In the genomic region with DNA sequence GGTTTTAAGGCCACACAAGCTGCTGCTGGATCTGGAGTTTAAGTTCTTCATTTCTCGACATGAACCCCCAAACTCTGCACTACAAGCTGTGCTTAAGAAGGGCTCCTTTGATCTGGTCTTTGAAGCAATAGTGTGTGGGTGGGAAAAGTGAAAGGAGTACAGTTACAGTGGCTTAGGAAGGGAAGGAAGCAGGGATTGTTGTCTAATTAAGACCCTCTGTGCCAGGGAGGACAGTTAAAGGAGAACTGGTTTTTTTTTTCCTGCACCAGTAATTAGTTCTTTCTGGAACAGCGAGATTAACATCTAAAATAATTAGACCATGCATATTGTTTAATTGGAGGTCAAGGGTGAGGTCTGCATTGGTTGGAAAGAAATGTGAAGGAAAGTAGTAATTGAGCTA, we compare ENCODE assay signal across 15 mouse cellular contexts. TPM values are rescaled to one million over a fixed set of nuclear protein-coding genes. Genes with fewer than 3 reads are reported as not detected.
A peak's percentile ranks its signal among the peaks of the same experiment; 100 is the strongest.
DNase-seq lines count a peak whose midpoint lies in the region; ATAC-seq lines count a peak whose summit lies in the region.
"Had no signal": no experiment of that assay in that cellular context is flagged by ENCODE, and none has a peak within 500 bp of the region (broad histone marks: within the 10 kb centered on the region; RNA-seq: fewer than 3 reads in every experiment).

No protein-coding gene starts in this region.

- H3K9ac ChIP-seq in embryonic facial prominence, embryonic 11.5 days (replicated peaks; ENCODE audit: low read length): no peak overlapping the region
- H3K9ac ChIP-seq: limb, embryonic 13.5 days; neural tube, embryonic 15.5 days; stomach, embryonic 15.5 days had no signal

- DNase-seq in embryonic facial prominence, embryonic 11.5 days (ENCODE audit: low spot score): peak; percentile 57
- no peak for DNase-seq in embryonic facial prominence, embryonic 10.5 days (ENCODE audit: low spot score)
- peak; percentile 28 for DNase-seq in lung, postnatal 36 days
- no peak for DNase-seq in lung, postnatal 10 days
- DNase-seq in retina, postnatal 1 day: peak; percentile 85
- DNase-seq in limb, embryonic 10.5 days (ENCODE audit: low spot score): no peak
- DNase-seq in right cerebral cortex, postnatal 10 days (ENCODE audit: low spot score in 2 of 2): no peak
- DNase-seq: cerebellum, postnatal 14 days; gastrocnemius, postnatal 10 days; lung, postnatal 4 days had no signal

- no peak for ATAC-seq in embryonic facial prominence, embryonic 11.5 days (replicated peaks; ENCODE audit: insufficient number of reproducible peaks, low FRiP score, low TSS enrichment, low read depth)
- ATAC-seq in granulocyte monocyte progenitor cell, adult 5-6 weeks (replicated peaks; ENCODE audit: poor library complexity, severe bottlenecking): peak; percentile 27; the same call in 1 of the 2 replicates
- ATAC-seq: midbrain, embryonic 16.5 days had no signal

- H3K4me3 ChIP-seq in embryonic facial prominence, embryonic 11.5 days (ENCODE audit: low read depth, low read length): no peak overlapping the region
- H3K4me3 ChIP-seq in embryonic facial prominence, embryonic 10.5 days: no peak overlapping the region
- H3K4me3 ChIP-seq in limb, embryonic 10.5 days: no peak overlapping the region
- H3K4me3 ChIP-seq: limb, embryonic 13.5 days; neural tube, embryonic 15.5 days; stomach, embryonic 15.5 days had no signal

- no peak overlapping the region; the same call in 1 of the 2 replicates for H3K4me2 ChIP-seq in embryonic facial prominence, embryonic 11.5 days (ENCODE audit: low read depth, low read length)
- H3K4me2 ChIP-seq: limb, embryonic 13.5 days; neural tube, embryonic 15.5 days; stomach, embryonic 15.5 days had no signal

- no peaks in the 10 kb centered on the region for H3K27me3 ChIP-seq in embryonic facial prominence, embryonic 11.5 days (ENCODE audit: control insufficient read depth, insufficient read depth, low read length)
- no peaks in the 10 kb centered on the region for H3K27me3 ChIP-seq in embryonic facial prominence, embryonic 10.5 days (replicated peaks; ENCODE audit: low read depth, poor library complexity, severe bottlenecking)
- no peaks in the 10 kb centered on the region for H3K27me3 ChIP-seq in limb, embryonic 10.5 days (ENCODE audit: low read depth, poor library complexity, severe bottlenecking)
- H3K27me3 ChIP-seq: limb, embryonic 13.5 days; neural tube, embryonic 15.5 days; stomach, embryonic 15.5 days had no signal

- H3K4me1 ChIP-seq in embryonic facial prominence, embryonic 11.5 days (ENCODE audit: control insufficient read depth, insufficient read depth, low read length): peaks cover 3% of the 10 kb centered on the region; the same call in 1 of the 2 replicates
- H3K4me1 ChIP-seq in embryonic facial prominence, embryonic 10.5 days: peaks cover 62% of the 10 kb centered on the region
- H3K4me1 ChIP-seq in limb, embryonic 10.5 days: peaks cover 19% of the 10 kb centered on the region

- peaks cover under 1% of the 10 kb centered on the region; the same call in 1 of the 2 replicates for H3K36me3 ChIP-seq in embryonic facial prominence, embryonic 11.5 days (replicated peaks; ENCODE audit: control insufficient read depth, insufficient read depth, low read depth, low read length)
- peaks cover 66% of the 10 kb centered on the region for H3K36me3 ChIP-seq in embryonic facial prominence, embryonic 10.5 days (replicated peaks)
- H3K36me3 ChIP-seq in limb, embryonic 10.5 days: peaks cover 61% of the 10 kb centered on the region
- H3K36me3 ChIP-seq: stomach, embryonic 15.5 days had no signal

- no peaks in the 10 kb centered on the region for H3K9me3 ChIP-seq in embryonic facial prominence, embryonic 11.5 days (replicated peaks; ENCODE audit: control insufficient read depth, low read length)
- H3K9me3 ChIP-seq in embryonic facial prominence, embryonic 10.5 days: no peaks in the 10 kb centered on the region
- no peaks in the 10 kb centered on the region for H3K9me3 ChIP-seq in limb, embryonic 10.5 days (replicated peaks)
- H3K9me3 ChIP-seq: limb, embryonic 13.5 days; neural tube, embryonic 15.5 days; stomach, embryonic 15.5 days had no signal

- 25% methylated on average over 2 of the region's 2 CpGs for WGBS in embryonic facial prominence, embryonic 11.5 days
- WGBS in embryonic facial prominence, embryonic 10.5 days: 30% methylated on average over 2 of the region's 2 CpGs
- WGBS in limb, embryonic 10.5 days: 26% methylated on average over 2 of the region's 2 CpGs

- H3K27ac ChIP-seq in embryonic facial prominence, embryonic 11.5 days (replicated peaks; ENCODE audit: low read depth, low read length): no peak overlapping the region
- no peak overlapping the region for H3K27ac ChIP-seq in embryonic facial prominence, embryonic 10.5 days (replicated peaks)
- H3K27ac ChIP-seq in limb, embryonic 10.5 days: no peak overlapping the region
- H3K27ac ChIP-seq: limb, embryonic 13.5 days; stomach, embryonic 15.5 days had no signal

RNA-seq across cellular contexts. Expression of a gene that starts 11.2 kb away (rescaled TPM):
- polyA plus RNA-seq in embryonic facial prominence, embryonic 11.5 days (2014; fragmentation: Nextera tagmentation; extraction: Ambion mirVana): 44.3 and 45.9 TPM in 2 replicates
- polyA plus RNA-seq in embryonic facial prominence, embryonic 10.5 days (2016; fragmentation: Nextera tagmentation; extraction: Ambion mirVana): 60.6 and 61.5 TPM in 2 replicates
- total RNA-seq in granulocyte monocyte progenitor cell, adult 5-6 weeks (2014; fragmentation: Nextera tagmentation): 26.8 and 33.8 TPM in 2 replicates
- 24.9 and 31.8 TPM in 2 replicates for total RNA-seq in granulocyte monocyte progenitor cell, adult 5-6 weeks (2017)
- 59.1 and 75.9 TPM in 2 replicates for polyA plus RNA-seq in limb, embryonic 10.5 days (2016; fragmentation: Nextera tagmentation; extraction: Ambion mirVana)

Comparison
In these comparisons a context has a peak if more than half of its experiments do, and no peak if none do; other contexts are left out.
1. DNase-seq: peak in embryonic facial prominence, embryonic 11.5 days (single experiment), lung, postnatal 36 days (single experiment) and retina, postnatal 1 day (single experiment); none in embryonic facial prominence, embryonic 10.5 days (single experiment), lung, postnatal 10 days (single experiment), limb, embryonic 10.5 days (single experiment) and right cerebral cortex, postnatal 10 days (0 of 2).